Mouse (Mus musculus) myocyte (in vitro differentiated cells): ENCODE measurements around the gene Angptl6.

Source experiments
- E2F4 ChIP-seq: IDR thresholded peaks from one replicate; pipeline ENCODE4 v1.6.1; 2011; ENCODE audit warnings: mild to moderate bottlenecking, control low read depth, moderate library complexity; ENCODE audit not compliant: insufficient read depth
- REST ChIP-seq: IDR thresholded peaks from one replicate; pipeline ENCODE4 v1.6.1; 2011; ENCODE audit warnings: mild to moderate bottlenecking, control low read depth, moderate library complexity; ENCODE audit not compliant: insufficient read depth, insufficient read length

- no peak for TF ChIP-seq E2F4
- TF ChIP-seq REST, result no peak
Observed at GRCm38 (mm10) chr9:20875021-20875790, 4.3 kb downstream of the Angptl6 start.
